Comparison of ENCODE assay signal across 8 mouse cellular contexts in genomic region chr11:116842531-116843260, GRCm38 (mm10). TPM values are rescaled to one million over a fixed set of nuclear protein-coding genes. Genes with fewer than 3 reads are reported as not detected.
DNase-seq lines count a peak whose midpoint lies in the region; ATAC-seq and TF ChIP-seq lines count a peak whose summit lies in the region.

No protein-coding gene starts in this region.

- ATAC-seq in forebrain, embryonic 12.5 days (ENCODE audit: low FRiP score), result peak; percentile 61
- ATAC-seq in heart, postnatal 0 days (ENCODE audit: insufficient read depth, low read depth), result peak; percentile 42
- peak; percentile 63 for ATAC-seq in liver, embryonic 16.5 days (ENCODE audit: low read depth)
- peak; percentile 75 for ATAC-seq in stomach, embryonic 16.5 days (ENCODE audit: insufficient read depth, low FRiP score)

- H3K27ac ChIP-seq in forebrain, embryonic 12.5 days, result peak overlapping the region; percentile 96
- H3K27ac ChIP-seq in heart, postnatal 0 days (ENCODE audit: low read depth), result peak overlapping the region; percentile 97
- peak overlapping the region; percentile 99 for H3K27ac ChIP-seq in liver, embryonic 16.5 days (ENCODE audit: low read length)
- peak overlapping the region; percentile 100 for H3K27ac ChIP-seq in stomach, embryonic 16.5 days (ENCODE audit: low read length)

- no peaks in the 10 kb centered on the region for H3K9me3 ChIP-seq in E14TG2a.4 (ENCODE audit: low read length)
- no peaks in the 10 kb centered on the region for H3K9me3 ChIP-seq in forebrain, embryonic 12.5 days
- H3K9me3 ChIP-seq in heart, postnatal 0 days (replicated peaks; ENCODE audit: control insufficient read depth, low read length), result no peaks in the 10 kb centered on the region
- H3K9me3 ChIP-seq in liver, embryonic 16.5 days (replicated peaks; ENCODE audit: control insufficient read depth, low read length), result no peaks in the 10 kb centered on the region
- H3K9me3 ChIP-seq in stomach, embryonic 16.5 days (replicated peaks; ENCODE audit: control insufficient read depth, low read length), result no peaks in the 10 kb centered on the region

- H3K4me1 ChIP-seq in E14TG2a.4 (replicated peaks; ENCODE audit: low read depth, low read length), result peaks cover 67% of the 10 kb centered on the region
- peaks cover 49% of the 10 kb centered on the region for H3K4me1 ChIP-seq in forebrain, embryonic 12.5 days
- peaks cover 24% of the 10 kb centered on the region for H3K4me1 ChIP-seq in heart, postnatal 0 days (ENCODE audit: control insufficient read depth, insufficient read depth)
- H3K4me1 ChIP-seq in liver, embryonic 16.5 days (ENCODE audit: control insufficient read depth, low read depth, low read length), result peaks cover 28% of the 10 kb centered on the region
- peaks cover 35% of the 10 kb centered on the region for H3K4me1 ChIP-seq in stomach, embryonic 16.5 days (ENCODE audit: control insufficient read depth, insufficient read depth, low read length)

- DNase-seq in c-Kit-positive CD71-positive TER-119-positive erythroid progenitor cells, embryonic 14.5 days (ENCODE audit: low spot score), result peak; percentile 54
- DNase-seq in heart, postnatal 0 days (ENCODE audit: low spot score), result peak; percentile 62
- DNase-seq in kidney, postnatal 36 days, result peak; percentile 61 to 77
- peak; percentile 72 for DNase-seq in neural tube, embryonic 10.5 days (ENCODE audit: extremely low spot score, low spot score)

- peak overlapping the region; percentile 74 for H3K9ac ChIP-seq in forebrain, embryonic 12.5 days
- peak overlapping the region; percentile 90 for H3K9ac ChIP-seq in heart, postnatal 0 days (replicated peaks; ENCODE audit: low read depth, low read length)
- peak overlapping the region; percentile 95 for H3K9ac ChIP-seq in liver, embryonic 16.5 days (ENCODE audit: low read depth, low read length)
- peak overlapping the region; percentile 91 for H3K9ac ChIP-seq in stomach, embryonic 16.5 days (ENCODE audit: low read length)

- no peaks in the 10 kb centered on the region for H3K27me3 ChIP-seq in E14TG2a.4 (ENCODE audit: insufficient read depth, low read length)
- no peaks in the 10 kb centered on the region for H3K27me3 ChIP-seq in forebrain, embryonic 12.5 days
- no peaks in the 10 kb centered on the region for H3K27me3 ChIP-seq in heart, postnatal 0 days (ENCODE audit: control insufficient read depth, insufficient read depth, low read length)
- H3K27me3 ChIP-seq in liver, embryonic 16.5 days (ENCODE audit: control insufficient read depth, insufficient read depth, low read depth, low read length), result no peaks in the 10 kb centered on the region
- H3K27me3 ChIP-seq in stomach, embryonic 16.5 days (ENCODE audit: control insufficient read depth, insufficient read depth, low read length), result no peaks in the 10 kb centered on the region

- peak overlapping the region; percentile 90 for H3K4me2 ChIP-seq in forebrain, embryonic 12.5 days
- H3K4me2 ChIP-seq in heart, postnatal 0 days (ENCODE audit: low read depth, low read length), result peak overlapping the region; percentile 85
- peak overlapping the region; percentile 98 for H3K4me2 ChIP-seq in liver, embryonic 16.5 days (ENCODE audit: low read depth, low read length)
- peak overlapping the region; percentile 92 for H3K4me2 ChIP-seq in stomach, embryonic 16.5 days (ENCODE audit: low read depth, low read length)

- no peak for TF ChIP-seq EP300 in heart, postnatal 0 days (IDR thresholded peaks at IDR 0.05; ENCODE audit: low read depth)

- no peak for TF ChIP-seq CTCF in E14TG2a.4 (conservative IDR thresholded peaks at IDR 0.05; ENCODE audit: low read length)
- no peak for TF ChIP-seq CTCF in heart, postnatal 0 days (IDR thresholded peaks at IDR 0.05; ENCODE audit: low read depth)

- H3K4me3 ChIP-seq in E14TG2a.4 (replicated peaks; ENCODE audit: low read length), result peak overlapping the region; percentile 98
- H3K4me3 ChIP-seq in forebrain, embryonic 12.5 days (replicated peaks), result peak overlapping the region; percentile 68
- peak overlapping the region; percentile 77 for H3K4me3 ChIP-seq in heart, postnatal 0 days (ENCODE audit: low read depth, low read length)
- H3K4me3 ChIP-seq in liver, embryonic 16.5 days (ENCODE audit: low read depth, low read length), result peak overlapping the region; percentile 80
- H3K4me3 ChIP-seq in stomach, embryonic 16.5 days (replicated peaks; ENCODE audit: low read length), result peak overlapping the region; percentile 91

- WGBS in forebrain, embryonic 12.5 days, result under 1% methylated on average over 73 of the region's 73 CpGs
- under 1% methylated on average over 73 of the region's 73 CpGs for WGBS in heart, postnatal 0 days
- under 1% methylated on average over 69 of the region's 73 CpGs for WGBS in liver, embryonic 16.5 days (ENCODE audit: insufficient replicate concordance)
- under 1% methylated on average over 73 of the region's 73 CpGs for WGBS in stomach, embryonic 16.5 days

- peaks cover 72% of the 10 kb centered on the region for H3K36me3 ChIP-seq in E14TG2a.4 (ENCODE audit: insufficient read depth, low read length)
- H3K36me3 ChIP-seq in forebrain, embryonic 12.5 days (replicated peaks), result peaks cover 41% of the 10 kb centered on the region
- H3K36me3 ChIP-seq in heart, postnatal 0 days (replicated peaks; ENCODE audit: control insufficient read depth, insufficient read depth, low read length), result peaks cover 48% of the 10 kb centered on the region
- H3K36me3 ChIP-seq in liver, embryonic 16.5 days (ENCODE audit: control insufficient read depth, insufficient read depth), result peaks cover 27% of the 10 kb centered on the region
- peaks cover 23% of the 10 kb centered on the region for H3K36me3 ChIP-seq in stomach, embryonic 16.5 days (ENCODE audit: control insufficient read depth, insufficient read depth, low read length)

RNA-seq across cellular contexts. Expression of gene Mettl23, which starts 0.4 kb away (rescaled TPM):
- polyA plus RNA-seq in forebrain, embryonic 12.5 days (2016; fragmentation: Nextera tagmentation; extraction: Ambion mirVana), result 65.5 and 65.8 TPM in 2 replicates
- total RNA-seq in heart, postnatal 0 days (2014; rRNA removed; ENCODE audit: low replicate concordance), result 39.2 and 63.2 TPM in 2 replicates
- polyA plus RNA-seq in heart, postnatal 0 days (2015; fragmentation: Nextera tagmentation; extraction: Ambion mirVana), result 77.1 and 77.6 TPM in 2 replicates
- 31.6 and 33.0 TPM in 2 replicates for polyA plus RNA-seq in liver, embryonic 16.5 days (2015; fragmentation: Nextera tagmentation; extraction: Ambion mirVana)
- polyA plus RNA-seq in stomach, embryonic 16.5 days (2015; fragmentation: Nextera tagmentation; extraction: Ambion mirVana), result 51.9 and 58.9 TPM in 2 replicates

RNA-seq across cellular contexts. Expression of gene Jmjd6, which starts 0.6 kb away (rescaled TPM):
- polyA plus RNA-seq in forebrain, embryonic 12.5 days (2016; fragmentation: Nextera tagmentation; extraction: Ambion mirVana), result 87.8 and 93.5 TPM in 2 replicates
- 24.8 and 29.6 TPM in 2 replicates for total RNA-seq in heart, postnatal 0 days (2014; rRNA removed; ENCODE audit: low replicate concordance)
- polyA plus RNA-seq in heart, postnatal 0 days (2015; fragmentation: Nextera tagmentation; extraction: Ambion mirVana), result 35.3 and 43.1 TPM in 2 replicates
- 23.4 and 25.4 TPM in 2 replicates for polyA plus RNA-seq in liver, embryonic 16.5 days (2015; fragmentation: Nextera tagmentation; extraction: Ambion mirVana)
- 68.8 and 69.1 TPM in 2 replicates for polyA plus RNA-seq in stomach, embryonic 16.5 days (2015; fragmentation: Nextera tagmentation; extraction: Ambion mirVana)

RNA-seq across cellular contexts. Expression of gene Mfsd11, which starts 9.5 kb away (rescaled TPM):
- polyA plus RNA-seq in forebrain, embryonic 12.5 days (2016; fragmentation: Nextera tagmentation; extraction: Ambion mirVana), result 33.7 and 40.2 TPM in 2 replicates
- total RNA-seq in heart, postnatal 0 days (2014; rRNA removed; ENCODE audit: low replicate concordance), result 23.2 and 46.3 TPM in 2 replicates
- polyA plus RNA-seq in heart, postnatal 0 days (2015; fragmentation: Nextera tagmentation; extraction: Ambion mirVana), result 44.5 and 49.7 TPM in 2 replicates
- polyA plus RNA-seq in liver, embryonic 16.5 days (2015; fragmentation: Nextera tagmentation; extraction: Ambion mirVana), result 9.4 and 10.1 TPM in 2 replicates
- 33.3 and 43.7 TPM in 2 replicates for polyA plus RNA-seq in stomach, embryonic 16.5 days (2015; fragmentation: Nextera tagmentation; extraction: Ambion mirVana)

RNA-seq across cellular contexts. Expression of gene Srsf2, which starts 10.2 kb away (rescaled TPM):
- polyA plus RNA-seq in forebrain, embryonic 12.5 days (2016; fragmentation: Nextera tagmentation; extraction: Ambion mirVana), result 902 and 945 TPM in 2 replicates
- 157 and 211 TPM in 2 replicates for total RNA-seq in heart, postnatal 0 days (2014; rRNA removed; ENCODE audit: low replicate concordance)
- polyA plus RNA-seq in heart, postnatal 0 days (2015; fragmentation: Nextera tagmentation; extraction: Ambion mirVana), result 349 and 359 TPM in 2 replicates
- polyA plus RNA-seq in liver, embryonic 16.5 days (2015; fragmentation: Nextera tagmentation; extraction: Ambion mirVana), result 345 and 360 TPM in 2 replicates
- 528 and 578 TPM in 2 replicates for polyA plus RNA-seq in stomach, embryonic 16.5 days (2015; fragmentation: Nextera tagmentation; extraction: Ambion mirVana)

RNA-seq across cellular contexts. Expression of gene Mxra7, which starts 14.8 kb away (rescaled TPM):
- polyA plus RNA-seq in forebrain, embryonic 12.5 days (2016; fragmentation: Nextera tagmentation; extraction: Ambion mirVana), result 22.5 and 25.9 TPM in 2 replicates
- 6.3 and 17.9 TPM in 2 replicates for total RNA-seq in heart, postnatal 0 days (2014; rRNA removed; ENCODE audit: low replicate concordance)
- 20.0 and 21.7 TPM in 2 replicates for polyA plus RNA-seq in heart, postnatal 0 days (2015; fragmentation: Nextera tagmentation; extraction: Ambion mirVana)
- polyA plus RNA-seq in liver, embryonic 16.5 days (2015; fragmentation: Nextera tagmentation; extraction: Ambion mirVana), result 0.79 and 1.4 TPM in 2 replicates
- polyA plus RNA-seq in stomach, embryonic 16.5 days (2015; fragmentation: Nextera tagmentation; extraction: Ambion mirVana), result 12.1 and 15.7 TPM in 2 replicates

Comparison
In these comparisons a context has a peak if more than half of its experiments do, and no peak if none do; other contexts are left out.
1. Peak in every context shown above with its lines: DNase-seq, ATAC-seq, H3K4me3 ChIP-seq and H3K27ac ChIP-seq.